Mouse (Mus musculus): Measurements from ENCODE around the gene Nup210.

Nup210 gene

GRCm38 (mm10) chr6:90974279-90974678 lies 142.3 kb downstream of the Nup210 start:
- DNase-seq (ENCODE audit: low spot score in 2 of 2), result peak in 1 of 2 experiments; percentile 34

- no peak for DNase-seq (ENCODE audit: low spot score in 2 of 2)
Observed at GRCm38 (mm10) chr6:90969341-90969871, 147.2 kb downstream of the Nup210 start.
